In genomic region chr11:101055418-101055817, GRCm38 (mm10) we compare ENCODE assay signal across 22 mouse cellular contexts. TPM values are rescaled to one million over a fixed set of nuclear protein-coding genes. Genes with fewer than 3 reads are reported as not detected.
DNase-seq lines count a peak whose midpoint lies in the region; ATAC-seq lines count a peak whose summit lies in the region.
"Had no signal": no experiment of that assay in that cellular context is flagged by ENCODE, and none has a peak within 500 bp of the region (broad histone marks: within the 10 kb centered on the region; RNA-seq: fewer than 3 reads in every experiment).

No protein-coding gene starts in this region.

- intact Hi-C loops in heart, postnatal 10 days (cut with DNase I) = no loop called here
- intact Hi-C loops in left cerebral cortex, postnatal 14 days (cut with DNase I) = loop anchor here (5.0 kb wide), 1 partner anchor 43 kb away; no protein-coding TSS in a partner anchor

- no peak for ATAC-seq in heart, embryonic 14.5 days (ENCODE audit: insufficient number of reproducible peaks, insufficient read depth, low FRiP score, low read depth)
- ATAC-seq in liver, embryonic 13.5 days (ENCODE audit: low read depth) = no peak
- ATAC-seq in liver, embryonic 11.5 days (replicated peaks; ENCODE audit: low FRiP score) = no peak
- ATAC-seq: hindbrain, embryonic 16.5 days; Patski had no signal

- no peak overlapping the region for H3K4me2 ChIP-seq in heart, embryonic 14.5 days (ENCODE audit: low read length)
- no peak overlapping the region for H3K4me2 ChIP-seq in liver, embryonic 13.5 days
- H3K4me2 ChIP-seq in liver, embryonic 11.5 days = no peak overlapping the region
- H3K4me2 ChIP-seq: forebrain, embryonic 12.5 days; limb, embryonic 12.5 days; midbrain, embryonic 11.5 days; stomach, embryonic 15.5 days had no signal

- 68% methylated on average over 14 of the region's 14 CpGs for WGBS in heart, embryonic 14.5 days
- WGBS in liver, embryonic 13.5 days (ENCODE audit: insufficient replicate concordance) = 64% methylated on average over 14 of the region's 14 CpGs
- WGBS in liver, embryonic 11.5 days = 73% methylated on average over 14 of the region's 14 CpGs

- peaks cover 5% of the 10 kb centered on the region; the same call in 1 of the 2 replicates for H3K9me3 ChIP-seq in heart, embryonic 14.5 days (ENCODE audit: control insufficient read depth, low read length)
- H3K9me3 ChIP-seq in liver, embryonic 13.5 days (replicated peaks) = peaks cover 7% of the 10 kb centered on the region; the same call in 1 of the 2 replicates
- H3K9me3 ChIP-seq in liver, embryonic 11.5 days (ENCODE audit: control insufficient read depth, low read length) = no peaks in the 10 kb centered on the region
- H3K9me3 ChIP-seq: forebrain, embryonic 12.5 days; limb, embryonic 12.5 days; stomach, embryonic 15.5 days had no signal

- H3K36me3 ChIP-seq in heart, embryonic 14.5 days (ENCODE audit: control insufficient read depth, insufficient read depth, low read length) = peaks cover 62% of the 10 kb centered on the region
- peaks cover 99% of the 10 kb centered on the region for H3K36me3 ChIP-seq in liver, embryonic 13.5 days
- peaks cover 26% of the 10 kb centered on the region for H3K36me3 ChIP-seq in liver, embryonic 11.5 days (ENCODE audit: control insufficient read depth, insufficient read depth, low read length)
- H3K36me3 ChIP-seq: stomach, embryonic 15.5 days had no signal

- peak overlapping the region in 1 of 2 experiments; percentile 99; a peak in 1 of 4 replicates for H3K27ac ChIP-seq in heart, embryonic 14.5 days (replicated peaks in 1 of 2; ENCODE audit: control insufficient read depth in 1 of 2, insufficient read depth in 1 of 2, low read depth in 2 of 2, low read length in 2 of 2)
- H3K27ac ChIP-seq in liver, embryonic 13.5 days = peak overlapping the region; percentile 4; the same call in 1 of the 2 replicates
- H3K27ac ChIP-seq in liver, embryonic 11.5 days (ENCODE audit: low read depth, low read length) = no peak overlapping the region
- H3K27ac ChIP-seq: forebrain, embryonic 12.5 days; heart, adult 2 months; limb, embryonic 12.5 days had no signal

- H3K27me3 ChIP-seq in heart, embryonic 14.5 days (ENCODE audit: control insufficient read depth, insufficient read depth, low read length) = no peaks in the 10 kb centered on the region
- no peaks in the 10 kb centered on the region for H3K27me3 ChIP-seq in liver, embryonic 13.5 days
- no peaks in the 10 kb centered on the region for H3K27me3 ChIP-seq in liver, embryonic 11.5 days (replicated peaks; ENCODE audit: control insufficient read depth, insufficient read depth, low read length)
- H3K27me3 ChIP-seq: CH12.LX; forebrain, embryonic 12.5 days; limb, embryonic 12.5 days; Patski; stomach, embryonic 15.5 days had no signal

- no peak overlapping the region for H3K4me3 ChIP-seq in heart, embryonic 14.5 days (ENCODE audit: control insufficient read depth in 1 of 2, insufficient read depth in 1 of 2, low read depth in 1 of 2, low read length in 2 of 2)
- no peak overlapping the region for H3K4me3 ChIP-seq in liver, embryonic 13.5 days (replicated peaks)
- no peak overlapping the region for H3K4me3 ChIP-seq in liver, embryonic 11.5 days (ENCODE audit: low read depth, low read length)
- H3K4me3 ChIP-seq: forebrain, embryonic 12.5 days; heart, adult 2 months; limb, embryonic 12.5 days; myocyte; stomach, embryonic 15.5 days had no signal

- H3K4me1 ChIP-seq in heart, embryonic 14.5 days (ENCODE audit: control insufficient read depth in 2 of 2, insufficient read depth in 2 of 2, low read length in 2 of 2) = peaks cover 41 to 52% of the 10 kb centered on the region in 2 experiments
- H3K4me1 ChIP-seq in liver, embryonic 13.5 days (replicated peaks) = peaks cover 52% of the 10 kb centered on the region
- peaks cover 26% of the 10 kb centered on the region for H3K4me1 ChIP-seq in liver, embryonic 11.5 days (replicated peaks; ENCODE audit: control insufficient read depth, insufficient read depth, low read length)
- H3K4me1 ChIP-seq: forebrain, embryonic 12.5 days; limb, embryonic 12.5 days had no signal

- peak overlapping the region; percentile 34 for H3K9ac ChIP-seq in heart, embryonic 14.5 days (ENCODE audit: low read length)
- no peak overlapping the region for H3K9ac ChIP-seq in liver, embryonic 13.5 days
- H3K9ac ChIP-seq in liver, embryonic 11.5 days (ENCODE audit: low read depth, low read length) = no peak overlapping the region
- H3K9ac ChIP-seq: forebrain, embryonic 12.5 days; limb, embryonic 12.5 days; stomach, embryonic 15.5 days had no signal

- peak; percentile 17 for DNase-seq in adrenal gland, adult 8-10 months
- DNase-seq in adrenal gland, postnatal 10 days = no peak
- DNase-seq in heart, postnatal 10 days = no peak
- DNase-seq in liver, embryonic 13.5 days = no peak
- DNase-seq in liver, embryonic 11.5 days (ENCODE audit: low spot score) = no peak
- DNase-seq in lung, postnatal 36 days = peak; percentile 49
- no peak for DNase-seq in left cerebral cortex, postnatal 14 days (ENCODE audit: low spot score in 2 of 2)
- DNase-seq: cerebellum, adult 11 months; kidney, adult 2 months; kidney, postnatal 4 days; layer of hippocampus, postnatal 36 days; spleen, adult 18-20 months had no signal

RNA-seq across cellular contexts. Expression of gene Naglu, which starts 14.4 kb away (rescaled TPM):
- 10 to 100 TPM; 45.3 to 51.8 (median 49.6) TPM for total RNA-seq in adrenal gland, adult 8-10 months (2022)
- total RNA-seq in adrenal gland, postnatal 10 days (2021) = 10 to 100 TPM; 27.3 to 28.2 TPM
- polyA plus RNA-seq in heart, embryonic 14.5 days (2014; fragmentation: Nextera tagmentation; extraction: Ambion mirVana) = 12.5 and 13.0 TPM in 2 replicates
- 1 to 10 TPM; 9.9 to 10.0 TPM for total RNA-seq in heart, postnatal 10 days (2021)
- 6.0 TPM in 2 replicates for polyA plus RNA-seq in liver, embryonic 13.5 days (2015; fragmentation: Nextera tagmentation; extraction: Ambion mirVana)
- 7.7 and 8.0 TPM in 2 replicates for polyA plus RNA-seq in liver, embryonic 11.5 days (2014; fragmentation: Nextera tagmentation; extraction: Ambion mirVana)
- 10 to 100 TPM in 1 of 2 experiments, 1 to 10 TPM in 1; 7.3 to 11.9 TPM for total RNA-seq in left cerebral cortex, postnatal 14 days (2021)

RNA-seq across cellular contexts. Expression of gene Hsd17b1, which starts 22.8 kb away (rescaled TPM):
- total RNA-seq in adrenal gland, adult 8-10 months (2022) = 1 to 10 TPM; 1.7 to 2.4 (median 2.0) TPM
- under 1 TPM; 0.45 to 0.67 TPM for total RNA-seq in adrenal gland, postnatal 10 days (2021)
- 0.30 TPM in 1 of 2 replicates, not detected in the other for polyA plus RNA-seq in heart, embryonic 14.5 days (2014; fragmentation: Nextera tagmentation; extraction: Ambion mirVana)
- total RNA-seq in heart, postnatal 10 days (2021) = under 1 TPM in 1 of 2 experiments, not detected in 1; 0.45 TPM
- polyA plus RNA-seq in liver, embryonic 13.5 days (2015; fragmentation: Nextera tagmentation; extraction: Ambion mirVana) = 0.14 and 0.24 TPM in 2 replicates
- polyA plus RNA-seq in liver, embryonic 11.5 days (2014; fragmentation: Nextera tagmentation; extraction: Ambion mirVana) = 0.12 and 0.27 TPM in 2 replicates
- 1 to 10 TPM in 1 of 2 experiments, under 1 TPM in 1; 0.42 to 1.1 TPM for total RNA-seq in left cerebral cortex, postnatal 14 days (2021)
- polyA plus RNA-seq: limb, embryonic 12.5 days had no signal

RNA-seq across cellular contexts. Expression of gene Coasy, which starts 26.9 kb away (rescaled TPM):
- total RNA-seq in adrenal gland, adult 8-10 months (2022) = 100 to 1,000 TPM in 2 of 4 experiments, 10 to 100 TPM in 2; 70.8 to 104 (median 89.9) TPM
- total RNA-seq in adrenal gland, postnatal 10 days (2021) = 100 to 1,000 TPM in 1 of 2 experiments, 10 to 100 TPM in 1; 98.0 to 102 TPM
- polyA plus RNA-seq in heart, embryonic 14.5 days (2014; fragmentation: Nextera tagmentation; extraction: Ambion mirVana) = 27.4 and 31.4 TPM in 2 replicates
- 10 to 100 TPM; 18.7 to 21.4 TPM for total RNA-seq in heart, postnatal 10 days (2021)
- polyA plus RNA-seq in liver, embryonic 13.5 days (2015; fragmentation: Nextera tagmentation; extraction: Ambion mirVana) = 23.0 and 23.2 TPM in 2 replicates
- polyA plus RNA-seq in liver, embryonic 11.5 days (2014; fragmentation: Nextera tagmentation; extraction: Ambion mirVana) = 43.3 and 45.8 TPM in 2 replicates
- 10 to 100 TPM; 31.1 to 32.0 TPM for total RNA-seq in left cerebral cortex, postnatal 14 days (2021)

RNA-seq across cellular contexts. Expression of gene Mlx, which starts 31.7 kb away (rescaled TPM):
- total RNA-seq in adrenal gland, adult 8-10 months (2022) = 10 to 100 TPM; 38.1 to 69.0 (median 47.6) TPM
- total RNA-seq in adrenal gland, postnatal 10 days (2021) = 10 to 100 TPM; 32.9 to 35.0 TPM
- 32.4 and 35.7 TPM in 2 replicates for polyA plus RNA-seq in heart, embryonic 14.5 days (2014; fragmentation: Nextera tagmentation; extraction: Ambion mirVana)
- 10 to 100 TPM; 14.1 to 18.1 TPM for total RNA-seq in heart, postnatal 10 days (2021)
- 32.5 and 34.4 TPM in 2 replicates for polyA plus RNA-seq in liver, embryonic 13.5 days (2015; fragmentation: Nextera tagmentation; extraction: Ambion mirVana)
- 45.3 and 45.6 TPM in 2 replicates for polyA plus RNA-seq in liver, embryonic 11.5 days (2014; fragmentation: Nextera tagmentation; extraction: Ambion mirVana)
- 10 to 100 TPM; 44.9 to 49.9 TPM for total RNA-seq in left cerebral cortex, postnatal 14 days (2021)

RNA-seq across cellular contexts. Expression of gene Psmc3ip, which starts 39.8 kb away (rescaled TPM):
- total RNA-seq in adrenal gland, adult 8-10 months (2022) = 1 to 10 TPM; 3.6 to 5.9 (median 4.2) TPM
- 1 to 10 TPM; 6.6 to 7.1 TPM for total RNA-seq in adrenal gland, postnatal 10 days (2021)
- 22.8 and 22.9 TPM in 2 replicates for polyA plus RNA-seq in heart, embryonic 14.5 days (2014; fragmentation: Nextera tagmentation; extraction: Ambion mirVana)
- total RNA-seq in heart, postnatal 10 days (2021) = 1 to 10 TPM; 5.0 to 5.6 TPM
- polyA plus RNA-seq in liver, embryonic 13.5 days (2015; fragmentation: Nextera tagmentation; extraction: Ambion mirVana) = 26.4 and 27.1 TPM in 2 replicates
- polyA plus RNA-seq in liver, embryonic 11.5 days (2014; fragmentation: Nextera tagmentation; extraction: Ambion mirVana) = 40.7 and 42.8 TPM in 2 replicates
- total RNA-seq in left cerebral cortex, postnatal 14 days (2021) = 1 to 10 TPM; 3.7 to 4.0 TPM

Comparison
In these comparisons a context has a peak if more than half of its experiments do, and no peak if none do; other contexts are left out.
1. DNase-seq: peak in adrenal gland, adult 8-10 months (single experiment) and lung, postnatal 36 days (single experiment); none in adrenal gland, postnatal 10 days (single experiment), heart, postnatal 10 days (0 of 2), liver, embryonic 13.5 days (single experiment), liver, embryonic 11.5 days (single experiment) and left cerebral cortex, postnatal 14 days (0 of 2).